Mouse (Mus musculus) T-helper 17 cell (primary cell): ENCODE data around the gene Otop3.
"Not testable (repeated sequence)": the region's sequence is repeated elsewhere in the genome, so short reads cannot be mapped to it uniquely, and the experiment has no call there.

ENCODE experiments used
- in situ Hi-C, 2 experiments: fragments of 300-600 bp; cut with MboI, MseI; formaldehyde crosslinking; loops; 1 replicate in 1 of 2; 2 replicates in 1 of 2; pipeline ENCODE4 v1.15.1; 2025; ENCODE audit warnings: high pct_unique_total_duplicates in 2 of 2

Otop3 gene

GRCm38 (mm10) chr11:115364136-115364535, 29.6 kb downstream of the Otop3 start:
- in situ Hi-C loops: loop anchor here in 1 of 2 experiments (10.0 kb wide), 1 partner anchor 111 kb away; the partner anchor contains the start of gene Armc7

- in situ Hi-C loops: loop anchor here in 1 of 2 experiments (10.0 kb wide), 1 partner anchor 109 kb away; the partner anchor contains the start of gene Armc7
These were observed 31.6 kb downstream of the Otop3 start for GRCm38 (mm10) chr11:115366039-115366705.

GRCm38 (mm10) chr11:115366706-115367394, 32.3 kb downstream of the Otop3 start:
- in situ Hi-C loops: loop anchor here in 1 of 2 experiments (10.0 kb wide), 1 partner anchor 108 kb away; the partner anchor contains the start of gene Armc7

GRCm38 (mm10) chr11:115367395-115367944, 32.9 kb downstream of the Otop3 start, which contains the start of gene Hid1:
TSS of gene Hid1 (minus strand) at chr11:115367756.
- in situ Hi-C loops: loop anchor here in 1 of 2 experiments (10.0 kb wide), 1 partner anchor 107 kb away; the partner anchor contains the start of gene Armc7

- in situ Hi-C loops: no loop called here
These were observed 35.8 kb downstream of the Otop3 start for GRCm38 (mm10) chr11:115370368-115370767.

GRCm38 (mm10) chr11:115371354-115371753, 36.8 kb downstream of the Otop3 start:
- in situ Hi-C loops: no loop called here

GRCm38 (mm10) chr11:115372015-115372414, 37.5 kb downstream of the Otop3 start:
- in situ Hi-C loops: no loop called here

GRCm38 (mm10) chr11:115372737-115373136, 38.2 kb downstream of the Otop3 start:
- in situ Hi-C loops: no loop called here

- in situ Hi-C loops: no loop called here
These were observed 39.5 kb downstream of the Otop3 start for GRCm38 (mm10) chr11:115373805-115374694.

GRCm38 (mm10) chr11:115374695-115375425, 40.3 kb downstream of the Otop3 start:
- in situ Hi-C loops: no loop called here

GRCm38 (mm10) chr11:115376722-115377121, 42.2 kb downstream of the Otop3 start:
- in situ Hi-C loops: no loop called here

- in situ Hi-C loops: no loop called here
These were observed 42.7 kb downstream of the Otop3 start for GRCm38 (mm10) chr11:115377254-115377653.

GRCm38 (mm10) chr11:115377854-115378253, 43.3 kb downstream of the Otop3 start:
- in situ Hi-C loops: no loop called here

GRCm38 (mm10) chr11:115381276-115381675, 46.7 kb downstream of the Otop3 start:
- in situ Hi-C loops: no loop called here

GRCm38 (mm10) chr11:115381743-115382539, 47.4 kb downstream of the Otop3 start, which contains the start of gene Cdr2l:
TSS of gene Cdr2l (plus strand) at chr11:115381916.
- in situ Hi-C loops: no loop called here

- in situ Hi-C loops: no loop called here
These were observed 48.4 kb downstream of the Otop3 start for GRCm38 (mm10) chr11:115382891-115383290.

- in situ Hi-C loops: no loop called here
These were observed 49.4 kb downstream of the Otop3 start for GRCm38 (mm10) chr11:115383701-115384474.

- in situ Hi-C loops: no loop called here
These were observed 50.1 kb downstream of the Otop3 start for GRCm38 (mm10) chr11:115384587-115384986.

GRCm38 (mm10) chr11:115386859-115387258, 52.3 kb downstream of the Otop3 start:
- in situ Hi-C loops: not testable (repeated sequence)
